Mouse (Mus musculus): ENCODE measurements around the gene Krt83.

- peak; percentile 84; the same call in 1 of the 2 replicates for TF ChIP-seq CTCF (IDR thresholded peaks at IDR 0.05; ENCODE audit: borderline replicate concordance, control insufficient read depth, extremely low read depth, insufficient read depth, low read length, poor library complexity)
- no peak for TF ChIP-seq POLR2A (IDR thresholded peaks at IDR 0.05; ENCODE audit: control insufficient read depth, extremely low read depth, insufficient read depth, low read length, poor library complexity)
These were observed 38.1 kb downstream of the Krt83 start for GRCm38 (mm10) chr15:101453093-101453736.

All from thymus, adult 2 months (tissue).